Mouse (Mus musculus) megakaryocyte-erythroid progenitor cell, adult 5-6 weeks (primary cell): ENCODE data around the gene Gm20777. TPM values are rescaled to one million over a fixed set of nuclear protein-coding genes. Genes with fewer than 3 reads are reported as not detected.
"Not testable (repeated sequence)": the region's sequence is repeated elsewhere in the genome, so short reads cannot be mapped to it uniquely, and the experiment has no call there.

ENCODE experiments used
- ATAC-seq: replicated peaks from 2 replicates; pipeline ENCODE4 v1.8.0; 2016; ENCODE audit warnings: mild to moderate bottlenecking, inconsistent platforms; ENCODE audit not compliant: severe bottlenecking, poor library complexity, low FRiP score, low TSS enrichment
- total RNA-seq, 2 experiments: library from RNA; stranded (forward) in 1 of 2; stranded (reverse) in 1 of 2; fragments of 200-1000, 215-1000 nt in 1 of 2; fragments of >200 nt in 1 of 2; fragmentation: Nextera tagmentation in 1 of 2; gene quantifications; 2 replicates each; pipeline ENCODE4 v1.2.3; 2014 to 2017

Gene Gm20777
- total RNA-seq (2014; fragmentation: Nextera tagmentation), result not detected in 2 replicates
- not detected in 2 replicates for total RNA-seq (2017)

- not testable (repeated sequence) for ATAC-seq
Measured at GRCm38 (mm10) chrY:10752350-10752749, at the start of gene Gm20777. Gene Gm20777 (minus strand): TSS chrY:10752450.

GRCm38 (mm10) chrY:10709551-10709950, 42.7 kb downstream of the Gm20777 start:
- ATAC-seq, result not testable (repeated sequence)

GRCm38 (mm10) chrY:10708761-10709160, 43.5 kb downstream of the Gm20777 start:
- ATAC-seq, result not testable (repeated sequence)

GRCm38 (mm10) chrY:10708226-10708625, 44.0 kb downstream of the Gm20777 start:
- not testable (repeated sequence) for ATAC-seq

GRCm38 (mm10) chrY:10706686-10707085, 45.6 kb downstream of the Gm20777 start:
- ATAC-seq, result not testable (repeated sequence)

Other genes starting within 250 kb of the Gm20777 start
- not detected in 2 replicates for gene Gm20737, start 216.4 kb downstream of the Gm20777 start, total RNA-seq (2014; fragmentation: Nextera tagmentation)
- gene Gm20737, start 216.4 kb downstream of the Gm20777 start, total RNA-seq (2017), result not detected in 2 replicates
- gene Gm21775, start 199.0 kb downstream of the Gm20777 start, total RNA-seq (2014; fragmentation: Nextera tagmentation), result not detected in 2 replicates
- not detected in 2 replicates for gene Gm21775, start 199.0 kb downstream of the Gm20777 start, total RNA-seq (2017)
- not detected in 2 replicates for gene Gm21900, start 136.1 kb downstream of the Gm20777 start, total RNA-seq (2014; fragmentation: Nextera tagmentation)
- gene Gm21900, start 136.1 kb downstream of the Gm20777 start, total RNA-seq (2017), result not detected in 2 replicates